Mouse (Mus musculus) limb, embryonic 11.5 days (tissue): ENCODE data around the gene Gpatch8. TPM values are rescaled to one million over a fixed set of nuclear protein-coding genes. Genes with fewer than 3 reads are reported as not detected.

Experiments used
- ATAC-seq: fragments of 200-750 bp; cut with Nextera tagmentation; 2 replicates; pipeline ENCODE4 v1.8.0; 2017; ENCODE audit warnings: low read depth; ENCODE audit not compliant: insufficient number of reproducible peaks, low FRiP score, low TSS enrichment
- DNase-seq: peaks from one replicate; pipeline ENCODE4 v3.0.0-alpha.2; 2015; ENCODE audit warnings: low spot score
- H3K27ac ChIP-seq: fragments of 300-500 bp; sonication (generic); replicated peaks from 2 replicates; pipeline ENCODE4 v1.5.1; 2014; ENCODE audit warnings: low read depth, mild to moderate bottlenecking, low read length
- H3K27me3 ChIP-seq: fragments of 300-500 bp; sonication (generic); 2 replicates; pipeline ENCODE4 v1.6.1; 2014; ENCODE audit warnings: mild to moderate bottlenecking, low read length, mixed read lengths; ENCODE audit not compliant: control insufficient read depth, insufficient read depth
- H3K36me3 ChIP-seq: fragments of 300-500 bp; sonication (generic); 2 replicates; pipeline ENCODE4 v1.6.1; 2014; ENCODE audit warnings: mild to moderate bottlenecking, low read length, moderate library complexity, mixed read lengths; ENCODE audit not compliant: control insufficient read depth, insufficient read depth
- H3K4me1 ChIP-seq: fragments of 300-500 bp; sonication (generic); 2 replicates; pipeline ENCODE4 v1.6.1; 2014; ENCODE audit warnings: low read length, mixed read lengths; ENCODE audit not compliant: control insufficient read depth, insufficient read depth
- H3K4me2 ChIP-seq: fragments of 300-500 bp; sonication (generic); 2 replicates; pipeline ENCODE4 v1.6.1; 2014; ENCODE audit warnings: low read depth, mild to moderate bottlenecking, moderate library complexity; ENCODE audit not compliant: severe bottlenecking
- H3K4me3 ChIP-seq: fragments of 300-500 bp; sonication (generic); 2 replicates; pipeline ENCODE4 v1.5.1; 2014; ENCODE audit warnings: low read depth, low read length
- H3K9ac ChIP-seq: fragments of 300-500 bp; sonication (generic); 2 replicates; pipeline ENCODE4 v1.6.1; 2014; ENCODE audit warnings: mild to moderate bottlenecking, low read length
- H3K9me3 ChIP-seq: fragments of 300-500 bp; sonication (generic); 2 replicates; pipeline ENCODE4 v1.6.1; 2016; ENCODE audit warnings: low read length; ENCODE audit not compliant: control insufficient read depth
- WGBS: fragments of 180-500 bp; shearing (Covaris S2); extraction: QIAGEN DNeasy Blood & Tissue Kit; methylation state at CpG from one replicate; pipeline ENCODE4 v1.1.7; 2014; 5-methylcytosine and 5-hydroxymethylcytosine counted together
- polyA plus RNA-seq: library from polyadenylated mRNA; unstranded; fragments of >200 nt; fragmentation: Nextera tagmentation; extraction: Ambion mirVana; gene quantifications from 2 replicates; pipeline ENCODE4 v1.2.1, GENCODE M21; 2014

Gene Gpatch8
- polyA plus RNA-seq, 1 experiment from 2014 or later: 52.9 TPM

GRCm38 (mm10) chr11:102434816-102435705 is 121.1 kb downstream of the Gpatch8 start:
- Histone ChIP-seq H3K4me3 (no peak overlapping the region), H3K27me3 (0 out of 2 replicates have a peak, but pooled peaks cover 4% of the 10 kb centered on the region), H3K36me3 (peaks cover 9% of the 10 kb centered on the region), H3K9me3 (no peaks in the 10 kb centered on the region), H3K27ac (no peak overlapping the region), H3K4me1 (peaks cover 11% of the 10 kb centered on the region), H3K4me2 (no peak overlapping the region), H3K9ac (no peak overlapping the region)
- no peak for DNase-seq
- no peak for ATAC-seq
- 93% methylated on average over 11 of the region's 11 CpGs for WGBS

GRCm38 (mm10) chr11:102434406-102434805 is 121.8 kb downstream of the Gpatch8 start:
- Histone ChIP-seq H3K9ac (no peak overlapping the region), H3K9me3 (no peaks in the 10 kb centered on the region), H3K27me3 (0 out of 2 replicates have a peak, but pooled peaks cover 4% of the 10 kb centered on the region), H3K4me1 (peaks cover 14% of the 10 kb centered on the region), H3K4me3 (no peak overlapping the region), H3K36me3 (peaks cover 9% of the 10 kb centered on the region), H3K27ac (no peak overlapping the region), H3K4me2 (no peak overlapping the region)
- no peak for ATAC-seq
- 19% methylated on average over 7 of the region's 7 CpGs for WGBS
- peak; percentile 93 for DNase-seq

- H3K4me2 ChIP-seq: no peak overlapping the region
- H3K36me3 ChIP-seq: peaks cover 9% of the 10 kb centered on the region
- DNase-seq: no peak
- no peak overlapping the region for H3K4me3 ChIP-seq
- H3K9me3 ChIP-seq: no peaks in the 10 kb centered on the region
- H3K27me3 ChIP-seq: 0 out of 2 replicates have a peak, but pooled peaks cover 4% of the 10 kb centered on the region
- WGBS: 90% methylated on average over 7 of the region's 7 CpGs
- no peak for ATAC-seq
- H3K27ac ChIP-seq: no peak overlapping the region
- H3K4me1 ChIP-seq: peaks cover 14% of the 10 kb centered on the region
- no peak overlapping the region for H3K9ac ChIP-seq
Measured at GRCm38 (mm10) chr11:102433866-102434265, 122.3 kb downstream of the Gpatch8 start.

- no peak for ATAC-seq
- Histone ChIP-seq H3K4me3 (no peak overlapping the region), H3K9me3 (no peaks in the 10 kb centered on the region), H3K4me2 (no peak overlapping the region), H3K9ac (no peak overlapping the region), H3K4me1 (peaks cover 11% of the 10 kb centered on the region), H3K27me3 (0 out of 2 replicates have a peak, but pooled peaks cover under 1% of the 10 kb centered on the region), H3K36me3 (peaks cover 9% of the 10 kb centered on the region), H3K27ac (no peak overlapping the region)
- no peak for DNase-seq
- 88% methylated on average over 6 of the region's 6 CpGs for WGBS
Measured at GRCm38 (mm10) chr11:102432896-102433295, 123.3 kb downstream of the Gpatch8 start.

GRCm38 (mm10) chr11:102432115-102432843 is 123.9 kb downstream of the Gpatch8 start:
- WGBS: 64% methylated on average over 16 of the region's 16 CpGs
- H3K9ac ChIP-seq: no peak overlapping the region
- no peaks in the 10 kb centered on the region for H3K27me3 ChIP-seq
- H3K27ac ChIP-seq: no peak overlapping the region
- DNase-seq: no peak
- no peak overlapping the region for H3K4me3 ChIP-seq
- H3K4me1 ChIP-seq: peaks cover 5% of the 10 kb centered on the region
- H3K4me2 ChIP-seq: no peak overlapping the region
- no peak for ATAC-seq
- H3K36me3 ChIP-seq: peaks cover 9% of the 10 kb centered on the region
- no peaks in the 10 kb centered on the region for H3K9me3 ChIP-seq

- H3K9me3 ChIP-seq: no peaks in the 10 kb centered on the region
- no peak overlapping the region for H3K4me2 ChIP-seq
- H3K9ac ChIP-seq: no peak overlapping the region
- H3K4me1 ChIP-seq: peaks cover 3% of the 10 kb centered on the region
- no peak overlapping the region for H3K27ac ChIP-seq
- no peak for ATAC-seq
- WGBS: 82% methylated on average over 3 of the region's 3 CpGs
- H3K4me3 ChIP-seq: no peak overlapping the region
- peaks cover 9% of the 10 kb centered on the region for H3K36me3 ChIP-seq
- H3K27me3 ChIP-seq: no peaks in the 10 kb centered on the region
- DNase-seq: no peak
Measured at GRCm38 (mm10) chr11:102431728-102432114, 124.5 kb downstream of the Gpatch8 start.

- ATAC-seq (0 out of 2 replicates have a peak, but pooled peaks have one; percentile 28), DNase-seq (peak; percentile 88)
- under 1% methylated on average over 7 of the region's 7 CpGs for WGBS
- peak overlapping the region; percentile 92 for H3K4me2 ChIP-seq
- H3K4me3 ChIP-seq: peak overlapping the region; percentile 71
- H3K27ac ChIP-seq: peak overlapping the region; percentile 81
- H3K4me1 ChIP-seq: peaks cover 3% of the 10 kb centered on the region
- no peaks in the 10 kb centered on the region for H3K27me3 ChIP-seq
- H3K9me3 ChIP-seq: no peaks in the 10 kb centered on the region
- peaks cover 9% of the 10 kb centered on the region for H3K36me3 ChIP-seq
- peak overlapping the region; percentile 56 for H3K9ac ChIP-seq
Measured at GRCm38 (mm10) chr11:102431018-102431645, 125.1 kb downstream of the Gpatch8 start.
